Mouse (Mus musculus) CH12.LX (cell line): Measurements from ENCODE around the gene Gpr83. TPM values are rescaled to one million over a fixed set of nuclear protein-coding genes. Genes with fewer than 3 reads are reported as not detected.

ENCODE experiments used
- DNase-seq: peaks from one replicate; pipeline ENCODE4 v3.0.0-alpha.2; 2013; ENCODE audit errors: extremely low read depth
- H3K27ac ChIP-seq: 2 replicates; pipeline ENCODE4 v1.5.1; 2012; ENCODE audit warnings: low read depth, mild to moderate bottlenecking, control low read depth, moderate library complexity; ENCODE audit not compliant: insufficient read depth
- H3K27me3 ChIP-seq: replicated peaks from 2 replicates; pipeline ENCODE3; 2012; ENCODE audit warnings: inconsistent platforms
- H3K36me3 ChIP-seq, 2 experiments: replicated peaks in 1 of 2; 2 replicates each; pipeline versions ENCODE3 to v1.6.1; 2012; ENCODE audit warnings: inconsistent platforms in 1 of 2, low read length in 1 of 2, mild to moderate bottlenecking in 1 of 2, mixed read lengths in 1 of 2, moderate library complexity in 1 of 2; ENCODE audit not compliant: control insufficient read depth in 1 of 2, insufficient read depth in 1 of 2
- H3K4me1 ChIP-seq, 2 experiments: 2 replicates each; pipeline ENCODE4 v1.6.1; 2012; ENCODE audit warnings: inconsistent platforms in 1 of 2, moderate library complexity in 1 of 2; ENCODE audit not compliant: insufficient read depth in 2 of 2, control insufficient read depth in 1 of 2
- H3K4me2 ChIP-seq: 2 replicates; pipeline ENCODE4 v1.6.1; 2012; ENCODE audit warnings: low read depth, mild to moderate bottlenecking, control low read depth; ENCODE audit not compliant: poor library complexity, insufficient read depth, severe bottlenecking
- H3K4me3 ChIP-seq, 3 experiments: fragments of 150-350 bp in 1 of 3; sonication (generic) in 1 of 3; replicated peaks in 1 of 3; 2 replicates each; pipeline versions ENCODE3 to v1.5.1; 2011 to 2012; ENCODE audit warnings: low read depth in 2 of 3, low read length in 2 of 3, mild to moderate bottlenecking in 2 of 3, moderate library complexity in 2 of 3, control low read depth in 1 of 3, improper control_type of control experiment in 1 of 3, inconsistent platforms in 1 of 3, mixed read lengths in 1 of 3; ENCODE audit not compliant: poor library complexity in 1 of 3
- H3K79me2 ChIP-seq: replicated peaks from 2 replicates; pipeline ENCODE4 v1.6.1; 2012; ENCODE audit warnings: mild to moderate bottlenecking, moderate library complexity; ENCODE audit not compliant: control insufficient read depth, poor library complexity, insufficient read depth, severe bottlenecking; ENCODE audit errors: extremely low read depth
- H3K9ac ChIP-seq: 2 replicates; pipeline ENCODE4 v1.6.1; 2012; ENCODE audit warnings: low read depth, mild to moderate bottlenecking, control low read depth, moderate library complexity; ENCODE audit not compliant: insufficient read depth
- H3K9me3 ChIP-seq: replicated peaks from 2 replicates; pipeline ENCODE3; 2012; ENCODE audit warnings: low read length, inconsistent platforms, mixed read lengths
- BHLHE40 ChIP-seq: IDR thresholded peaks from 2 replicates; pipeline ENCODE4 v1.6.1; 2011; ENCODE audit warnings: mild to moderate bottlenecking, low read depth, low read length, improper control_type of control experiment
- CHD2 ChIP-seq: IDR thresholded peaks from 2 replicates; pipeline ENCODE4 v1.6.1; 2011; ENCODE audit warnings: low read length, improper control_type of control experiment
- CTCF ChIP-seq, 2 experiments: IDR thresholded peaks in 1 of 2; conservative IDR thresholded peaks in 1 of 2; 2 replicates each; pipeline ENCODE4 v1.5.1; 2011 to 2012; ENCODE audit warnings: low read depth in 2 of 2, low read length in 2 of 2, improper control_type of control experiment in 1 of 2, inconsistent platforms in 1 of 2, mild to moderate bottlenecking in 1 of 2, moderate library complexity in 1 of 2
- ELF1 ChIP-seq: IDR thresholded peaks from 2 replicates; pipeline ENCODE4 v1.6.1; 2014; ENCODE audit warnings: low read depth, mild to moderate bottlenecking, inconsistent platforms, low read length, improper control_type of control experiment
- ETS1 ChIP-seq: conservative IDR thresholded peaks from 2 replicates; pipeline ENCODE4 v1.6.1; 2012; ENCODE audit warnings: low read depth, mild to moderate bottlenecking, inconsistent platforms, low read length, improper control_type of control experiment, moderate library complexity
- HCFC1 ChIP-seq: IDR thresholded peaks from 2 replicates; pipeline ENCODE4 v1.6.1; 2012; ENCODE audit warnings: low read depth, mild to moderate bottlenecking, inconsistent platforms, low read length, improper control_type of control experiment
- IRF4 ChIP-seq: IDR thresholded peaks from 2 replicates; pipeline ENCODE4 v1.6.1; 2014; ENCODE audit warnings: low read depth, mild to moderate bottlenecking, inconsistent platforms, low read length, improper control_type of control experiment
- MAFK ChIP-seq: IDR thresholded peaks from 2 replicates; pipeline ENCODE4 v1.6.1; 2011; ENCODE audit warnings: low read length, improper control_type of control experiment; ENCODE audit not compliant: insufficient replicate concordance
- MEF2A ChIP-seq: IDR thresholded peaks from 2 replicates; pipeline ENCODE4 v1.6.1; 2014; ENCODE audit warnings: low read depth, mild to moderate bottlenecking, inconsistent platforms, low read length, improper control_type of control experiment, borderline replicate concordance
- MYC ChIP-seq: IDR thresholded peaks from 2 replicates; pipeline ENCODE4 v1.6.1; 2011; ENCODE audit warnings: low read depth, mild to moderate bottlenecking, improper control_type of control experiment, low read length
- NELFE ChIP-seq: IDR thresholded peaks from 2 replicates; pipeline ENCODE4 v1.6.1; 2011; ENCODE audit warnings: low read depth, low read length, improper control_type of control experiment
- NRF1 ChIP-seq: IDR thresholded peaks from 2 replicates; pipeline ENCODE4 v1.6.1; 2014; ENCODE audit warnings: low read depth, mild to moderate bottlenecking, inconsistent platforms, low read length, improper control_type of control experiment, moderate library complexity
- PAX5 ChIP-seq: IDR thresholded peaks from 2 replicates; pipeline ENCODE4 v1.6.1; 2012; ENCODE audit warnings: low read length, inconsistent platforms, mixed read lengths
- POLR2A ChIP-seq: IDR thresholded peaks from 2 replicates; pipeline ENCODE4 v1.6.1; 2011; ENCODE audit warnings: low read depth, mild to moderate bottlenecking, improper control_type of control experiment, low read length
- POLR2AphosphoS2 ChIP-seq: IDR thresholded peaks from 2 replicates; pipeline ENCODE4 v1.6.1; 2011; ENCODE audit warnings: low read depth, low read length, improper control_type of control experiment
- RCOR1 ChIP-seq: conservative IDR thresholded peaks from 2 replicates; pipeline ENCODE4 v1.6.1; 2012; ENCODE audit warnings: low read depth, mild to moderate bottlenecking, inconsistent platforms, low read length, improper control_type of control experiment
- SIN3A ChIP-seq: IDR thresholded peaks from 2 replicates; pipeline ENCODE4 v1.6.1; 2012; ENCODE audit warnings: low read length, improper control_type of control experiment, inconsistent platforms
- SMC3 ChIP-seq: IDR thresholded peaks from 2 replicates; pipeline ENCODE4 v1.6.1; 2011; ENCODE audit warnings: low read depth, low read length, improper control_type of control experiment
- TCF12 ChIP-seq: IDR thresholded peaks from 2 replicates; pipeline ENCODE4 v1.6.1; 2014; ENCODE audit warnings: low read depth, mild to moderate bottlenecking, inconsistent platforms, low read length, improper control_type of control experiment
- UBTF ChIP-seq: IDR thresholded peaks from 2 replicates; pipeline ENCODE4 v1.6.1; 2012; ENCODE audit warnings: low read depth, mild to moderate bottlenecking, inconsistent platforms, low read length, improper control_type of control experiment, moderate library complexity
- USF1 ChIP-seq: IDR thresholded peaks from 2 replicates; pipeline ENCODE4 v1.6.1; 2014; ENCODE audit warnings: low read depth, mild to moderate bottlenecking, inconsistent platforms, low read length, improper control_type of control experiment
- USF2 ChIP-seq: conservative IDR thresholded peaks from 2 replicates; pipeline ENCODE4 v1.6.1; 2011; ENCODE audit warnings: low read depth, low read length, improper control_type of control experiment
- ZMIZ1 ChIP-seq: IDR thresholded peaks from 2 replicates; pipeline ENCODE4 v1.6.1; 2012; ENCODE audit warnings: low read depth, mild to moderate bottlenecking, inconsistent platforms, low read length, improper control_type of control experiment
- dilution Hi-C: fragments of 300-500 bp; cut with MboI; formaldehyde crosslinking; loops from 2 replicates; pipeline ENCODE4 v1.14.3; 2020; ENCODE audit warnings: low sequenced_read_pairs; ENCODE audit not compliant: extremely low pct_unique_long_range_greater_than_20kb, extremely low pct_ligation_motif_present
- in situ Hi-C: fragments of 300-500 bp; cut with MboI; formaldehyde crosslinking; loops from 3 replicates; pipeline ENCODE4 v1.14.3; 2019; ENCODE audit warnings: low sequenced_read_pairs, low pct_ligation_motif_present, low pct_unique_long_range_greater_than_20kb, mixed read lengths
- polyA plus RNA-seq: library from polyadenylated mRNA; unstranded; fragments of >175 nt; gene quantifications from 2 replicates; pipeline ENCODE4 v1.2.1, GENCODE M21; 2012; ENCODE audit warnings: low read depth; ENCODE audit not compliant: insufficient read length
- total RNA-seq, 2 experiments: library from RNA; depleted of rRNA; stranded (reverse); fragments of 300-350 nt in 1 of 2; fragments of >200 nt in 1 of 2; gene quantifications; 2 replicates each; pipeline ENCODE4 v1.2.3; 2012 to 2014

The Gpr83 gene
- total and polyA plus RNA-seq, 3 experiments: not detected

GRCm38 (mm10) chr9:14835335-14836075 lies 24.5 kb upstream of the Gpr83 start:
- Histone ChIP-seq H3K27ac (no peak overlapping the region), H3K4me2 (no peak overlapping the region), H3K9me3 (no peaks in the 10 kb centered on the region), H3K4me3 (no peak overlapping the region), H3K36me3 (peaks cover 34 to 71% of the 10 kb centered on the region in 2 experiments), H3K9ac (no peak overlapping the region), H3K4me1 (peaks cover 0 to 6% of the 10 kb centered on the region in 2 experiments; a peak in 1 of 4 replicates), H3K79me2 (no peaks in the 10 kb centered on the region), H3K27me3 (no peaks in the 10 kb centered on the region)
- DNase-seq: no peak
- in situ Hi-C loops (no loop called here), dilution Hi-C loops (no loop called here)
- TF ChIP-seq HCFC1 (no peak), NRF1 (no peak), BHLHE40 (no peak), PAX5 (no peak)

GRCm38 (mm10) chr9:14839527-14839926 lies 20.5 kb upstream of the Gpr83 start:
- in situ Hi-C loops (no loop called here), dilution Hi-C loops (no loop called here)
- Histone ChIP-seq H3K36me3 (peaks cover 15 to 41% of the 10 kb centered on the region in 2 experiments), H3K27ac (no peak overlapping the region), H3K9ac (no peak overlapping the region), H3K79me2 (no peaks in the 10 kb centered on the region), H3K4me2 (no peak overlapping the region), H3K9me3 (no peaks in the 10 kb centered on the region), H3K27me3 (no peaks in the 10 kb centered on the region), H3K4me1 (peaks cover 0 to 6% of the 10 kb centered on the region in 2 experiments; a peak in 1 of 4 replicates), H3K4me3 (no peak overlapping the region)
- no peak for TF ChIP-seq MEF2A
- no peak for TF ChIP-seq PAX5
- no peak for TF ChIP-seq USF1
- no peak for TF ChIP-seq ZMIZ1
- TF ChIP-seq POLR2A: no peak
- TF ChIP-seq UBTF: no peak
- no peak for DNase-seq

- dilution Hi-C loops: no loop called here
- H3K4me2 ChIP-seq: no peak overlapping the region
- H3K4me1 ChIP-seq: peaks cover 0 to 6% of the 10 kb centered on the region in 2 experiments; a peak in 1 of 4 replicates
- in situ Hi-C loops: no loop called here
- H3K27me3 ChIP-seq: no peaks in the 10 kb centered on the region
- no peak for TF ChIP-seq CTCF (conservative IDR thresholded peaks at IDR 0.05 in 1 of 2, IDR thresholded peaks at IDR 0.05 in 1 of 2; ENCODE audit: low read depth in 2 of 2, low read length in 2 of 2)
- TF ChIP-seq POLR2AphosphoS2: no peak
- no peak for TF ChIP-seq RCOR1
- TF ChIP-seq MEF2A: no peak
- no peak for TF ChIP-seq TCF12
- TF ChIP-seq NELFE: no peak
- TF ChIP-seq ELF1: no peak
- no peak for TF ChIP-seq MYC
- no peak for TF ChIP-seq IRF4
- no peak for TF ChIP-seq USF2
- no peak for TF ChIP-seq MAFK
- no peak for TF ChIP-seq CHD2
- no peak for TF ChIP-seq SIN3A
- TF ChIP-seq SMC3: no peak
- TF ChIP-seq ETS1: no peak
- H3K4me3 ChIP-seq: no peak overlapping the region
- no peak overlapping the region for H3K27ac ChIP-seq
- H3K79me2 ChIP-seq: no peaks in the 10 kb centered on the region
- DNase-seq: no peak
- H3K9me3 ChIP-seq: no peaks in the 10 kb centered on the region
- no peak overlapping the region for H3K9ac ChIP-seq
- peaks cover 11 to 37% of the 10 kb centered on the region in 2 experiments for H3K36me3 ChIP-seq
These were observed 20.0 kb upstream of the Gpr83 start for GRCm38 (mm10) chr9:14839970-14840369.
